Mouse (Mus musculus) myocyte (in vitro differentiated cells): ENCODE measurements around the gene Cyth3. TPM values are rescaled to one million over a fixed set of nuclear protein-coding genes. Genes with fewer than 3 reads are reported as not detected.

ENCODE experiments used
- H3K27me3 ChIP-seq: one replicate; pipeline ENCODE4 v1.6.1; 2011; ENCODE audit not compliant: control insufficient read depth, insufficient read depth, insufficient read length
- H3K36me3 ChIP-seq: one replicate; pipeline ENCODE4 v1.6.1; 2011; ENCODE audit not compliant: control insufficient read depth, insufficient read depth
- H3K4me2 ChIP-seq: one replicate; pipeline ENCODE4 v1.6.1; 2011; ENCODE audit warnings: low read depth, control low read depth
- H3K4me3 ChIP-seq: one replicate; pipeline ENCODE4 v1.5.1; 2011; ENCODE audit warnings: mild to moderate bottlenecking, control low read depth, moderate library complexity
- H3K79me2 ChIP-seq: one replicate; pipeline ENCODE4 v1.6.1; 2011; ENCODE audit not compliant: control insufficient read depth, insufficient read depth
- H3ac ChIP-seq: one replicate; pipeline ENCODE4 v1.6.1; 2011; ENCODE audit not compliant: control insufficient read depth, insufficient read length
- CEBPB ChIP-seq: IDR thresholded peaks from 2 replicates; pipeline ENCODE4 v1.6.1; 2011; ENCODE audit warnings: mild to moderate bottlenecking, moderate library complexity; ENCODE audit not compliant: poor library complexity, insufficient read depth, severe bottlenecking
- E2F4 ChIP-seq: IDR thresholded peaks from one replicate; pipeline ENCODE4 v1.6.1; 2011; ENCODE audit warnings: mild to moderate bottlenecking, control low read depth, moderate library complexity; ENCODE audit not compliant: insufficient read depth
- MAX ChIP-seq: IDR thresholded peaks from one replicate; pipeline ENCODE4 v1.6.1; 2011; ENCODE audit warnings: low read depth, mild to moderate bottlenecking, control low read depth
- MYOD1 ChIP-seq, 3 experiments: IDR thresholded peaks; one replicate each; pipeline ENCODE4 v1.6.1; 2011; ENCODE audit warnings: control low read depth in 2 of 3, low read depth in 2 of 3, mild to moderate bottlenecking in 2 of 3, moderate library complexity in 1 of 3; ENCODE audit not compliant: insufficient read length in 2 of 3, control insufficient read depth in 1 of 3
- MYOG ChIP-seq, 3 experiments: IDR thresholded peaks; one replicate each; pipeline ENCODE4 v1.6.1; 2011; ENCODE audit warnings: control low read depth in 2 of 3, low read depth in 2 of 3, mild to moderate bottlenecking in 2 of 3; ENCODE audit not compliant: insufficient read length in 2 of 3, control insufficient read depth in 1 of 3, insufficient read depth in 1 of 3
- POLR2A ChIP-seq: IDR thresholded peaks from one replicate; pipeline ENCODE4 v1.6.1; 2011; ENCODE audit warnings: low read depth, mild to moderate bottlenecking, control low read depth, moderate library complexity; ENCODE audit not compliant: insufficient read length
- POLR2AphosphoS2 ChIP-seq: IDR thresholded peaks from one replicate; pipeline ENCODE4 v1.6.1; 2011; ENCODE audit warnings: low read depth, control low read depth; ENCODE audit not compliant: insufficient read length
- REST ChIP-seq: IDR thresholded peaks from one replicate; pipeline ENCODE4 v1.6.1; 2011; ENCODE audit warnings: mild to moderate bottlenecking, control low read depth, moderate library complexity; ENCODE audit not compliant: insufficient read depth, insufficient read length
- SRF ChIP-seq: IDR thresholded peaks from one replicate; pipeline ENCODE4 v1.6.1; 2011; ENCODE audit warnings: low read depth; ENCODE audit not compliant: control insufficient read depth, insufficient read length
- TCF12 ChIP-seq: IDR thresholded peaks from one replicate; pipeline ENCODE4 v1.6.1; 2011; ENCODE audit warnings: mild to moderate bottlenecking, control low read depth; ENCODE audit not compliant: poor library complexity, insufficient read depth, severe bottlenecking
- TCF3 ChIP-seq: IDR thresholded peaks from one replicate; pipeline ENCODE4 v1.6.1; 2011; ENCODE audit warnings: low read depth, control low read depth; ENCODE audit not compliant: insufficient read length
- USF1 ChIP-seq: IDR thresholded peaks from one replicate; pipeline ENCODE4 v1.6.1; 2011; ENCODE audit warnings: low read depth, mild to moderate bottlenecking, control low read depth, moderate library complexity
- polyA plus RNA-seq: library from polyadenylated mRNA; unstranded; fragments of >200 nt; fragmentation: generic; extraction: Trizol; gene quantifications from one replicate; pipeline ENCODE4 v1.2.1, GENCODE M21; 2012; ENCODE audit warnings: missing spikeins

The Cyth3 gene
- 18.5 TPM for polyA plus RNA-seq

GRCm38 (mm10) chr5:143621893-143622622 lies at the start of gene Cyth3:
TSS of gene Cyth3 (plus strand) at chr5:143622447.
- TF ChIP-seq TCF3 (no peak), CEBPB (no peak), POLR2A (peak; percentile 69), POLR2AphosphoS2 (peak; percentile 80), USF1 (peak; percentile 95)
- no peaks in the 10 kb centered on the region for H3K36me3 ChIP-seq
- H3K79me2 ChIP-seq, result peaks cover 47% of the 10 kb centered on the region
- H3K27me3 ChIP-seq, result no peaks in the 10 kb centered on the region
- H3K4me3 ChIP-seq, result peak within 1 kb of the TSS; percentile 61
- peak within 1 kb of the TSS; percentile 92 for H3K4me2 ChIP-seq
- peak within 1 kb of the TSS; percentile 71 for H3ac ChIP-seq

DNA sequence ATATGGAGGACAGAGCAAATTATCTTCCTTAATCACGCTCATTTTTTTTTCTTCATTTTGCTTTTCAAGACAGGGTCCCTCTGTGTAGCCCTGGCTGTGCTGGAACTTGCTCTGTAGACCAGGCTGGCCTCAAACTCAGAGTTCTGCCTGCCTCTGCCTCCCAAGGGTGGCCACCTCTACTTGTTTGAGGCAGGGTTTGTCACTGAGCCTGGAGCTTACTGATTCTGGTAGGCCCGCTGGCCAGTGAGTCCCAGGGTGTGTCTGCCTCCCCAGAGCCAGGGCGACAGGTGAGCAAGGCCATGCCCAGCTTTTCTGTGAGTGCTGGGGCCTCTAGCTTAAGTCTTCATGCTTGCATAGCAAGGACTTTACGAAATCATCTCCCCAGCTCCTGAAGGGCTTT lies 49.2 kb upstream of the Cyth3 start:
- no peak overlapping the region for H3K4me3 ChIP-seq
- TF ChIP-seq SRF (no peak), POLR2AphosphoS2 (no peak), TCF3 (no peak), MAX (no peak), CEBPB (no peak), MYOG (IDR thresholded peaks at IDR 0.05; ENCODE audit: control insufficient read depth in 1 of 3, insufficient read depth in 1 of 3, insufficient read length in 2 of 3, low read depth in 2 of 3) (no peak), POLR2A (no peak), MYOD1 (IDR thresholded peaks at IDR 0.05; ENCODE audit: control insufficient read depth in 1 of 3, insufficient read length in 2 of 3, low read depth in 2 of 3) (no peak), USF1 (no peak), E2F4 (no peak), REST (no peak), TCF12 (no peak)
- no peaks in the 10 kb centered on the region for H3K36me3 ChIP-seq
- H3K27me3 ChIP-seq, result no peaks in the 10 kb centered on the region
- no peak overlapping the region for H3ac ChIP-seq
- no peaks in the 10 kb centered on the region for H3K79me2 ChIP-seq
- no peak overlapping the region for H3K4me2 ChIP-seq

GRCm38 (mm10) chr5:143574261-143575178 lies 47.7 kb upstream of the Cyth3 start:
- Histone ChIP-seq H3K79me2 (no peaks in the 10 kb centered on the region), H3ac (no peak overlapping the region), H3K27me3 (no peaks in the 10 kb centered on the region), H3K36me3 (no peaks in the 10 kb centered on the region), H3K4me2 (no peak overlapping the region), H3K4me3 (no peak overlapping the region)
- TF ChIP-seq MYOG (IDR thresholded peaks at IDR 0.05; ENCODE audit: control insufficient read depth in 1 of 3, insufficient read depth in 1 of 3, insufficient read length in 2 of 3, low read depth in 2 of 3) (no peak), E2F4 (no peak), TCF12 (no peak), SRF (no peak), USF1 (no peak), POLR2A (no peak), TCF3 (no peak), REST (no peak), CEBPB (no peak), MYOD1 (IDR thresholded peaks at IDR 0.05; ENCODE audit: control insufficient read depth in 1 of 3, insufficient read length in 2 of 3, low read depth in 2 of 3) (no peak), POLR2AphosphoS2 (no peak), MAX (no peak)

- Histone ChIP-seq H3K36me3 (no peaks in the 10 kb centered on the region), H3K4me2 (peak overlapping the region; percentile 42), H3K79me2 (no peaks in the 10 kb centered on the region), H3K27me3 (no peaks in the 10 kb centered on the region), H3ac (no peak overlapping the region), H3K4me3 (no peak overlapping the region)
- TF ChIP-seq TCF12 (no peak), REST (no peak), E2F4 (no peak), POLR2A (no peak), SRF (no peak), MYOD1 (IDR thresholded peaks at IDR 0.05; ENCODE audit: control insufficient read depth in 1 of 3, insufficient read length in 2 of 3, low read depth in 2 of 3) (no peak), MAX (no peak), MYOG (IDR thresholded peaks at IDR 0.05; ENCODE audit: control insufficient read depth in 1 of 3, insufficient read depth in 1 of 3, insufficient read length in 2 of 3, low read depth in 2 of 3) (no peak)
Observed at GRCm38 (mm10) chr5:143579537-143580203, 42.6 kb upstream of the Cyth3 start.
